Comparison of ENCODE assay signal across 30 mouse cellular contexts in the genomic region with DNA sequence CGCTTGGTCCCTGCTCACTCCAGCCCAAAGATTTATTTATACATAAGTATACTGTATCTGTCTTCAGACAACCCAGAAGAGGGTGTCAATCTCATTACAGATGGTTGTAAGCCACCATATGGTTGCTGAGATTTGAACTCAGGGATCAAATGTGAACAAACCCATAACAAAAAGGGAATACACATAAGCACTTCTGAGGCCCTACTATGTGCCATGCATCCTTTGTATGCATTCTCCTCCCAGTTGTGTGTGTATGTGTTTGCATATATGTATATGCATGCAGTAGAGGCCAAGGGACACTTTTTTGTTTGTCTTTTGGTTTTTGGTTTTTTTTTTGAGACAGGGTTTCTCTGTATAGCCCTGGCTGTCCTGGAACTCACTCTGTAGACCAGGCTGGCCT. TPM values are rescaled to one million over a fixed set of nuclear protein-coding genes. Genes with fewer than 3 reads are reported as not detected.
"Had no signal": no experiment of that assay in that cellular context is flagged by ENCODE, and none has a peak within 500 bp of the region (broad histone marks: within the 10 kb centered on the region; RNA-seq: fewer than 3 reads in every experiment).

No protein-coding gene starts in this region.

- DNase-seq: cerebellum, adult 9-10 months; cerebellum, adult 9-11 months; cerebellum, postnatal 10 days; cerebellum, postnatal 14 days; cerebellum, postnatal 25 days; cerebellum, postnatal 36 days; embryo, embryonic 11 days; forebrain, postnatal 0 days; gastrocnemius, adult 2 months; gastrocnemius, postnatal 10 days; gastrocnemius, postnatal 14 days; gastrocnemius, postnatal 25 days; gastrocnemius, postnatal 36 days; heart, adult 11 months; heart, adult 18-20 months; heart, adult 2 months had no signal

- H3K9me3 ChIP-seq: embryonic facial prominence, embryonic 10.5 days; embryonic facial prominence, embryonic 12.5 days; embryonic facial prominence, embryonic 13.5 days; embryonic facial prominence, embryonic 15.5 days; forebrain, embryonic 10.5 days; forebrain, embryonic 12.5 days; forebrain, embryonic 13.5 days; forebrain, embryonic 15.5 days had no signal

- H3K27ac ChIP-seq: embryonic facial prominence, embryonic 10.5 days; embryonic facial prominence, embryonic 12.5 days; embryonic facial prominence, embryonic 13.5 days; embryonic facial prominence, embryonic 15.5 days; forebrain, embryonic 10.5 days; forebrain, embryonic 12.5 days; forebrain, embryonic 13.5 days; forebrain, embryonic 15.5 days; gastrocnemius, adult 2 months; heart, adult 2 months had no signal

- H3K9ac ChIP-seq: embryonic facial prominence, embryonic 12.5 days; embryonic facial prominence, embryonic 13.5 days; embryonic facial prominence, embryonic 15.5 days; forebrain, embryonic 12.5 days; forebrain, embryonic 13.5 days; forebrain, embryonic 15.5 days; forebrain, postnatal 0 days had no signal

- H3K4me2 ChIP-seq: embryonic facial prominence, embryonic 12.5 days; embryonic facial prominence, embryonic 13.5 days; embryonic facial prominence, embryonic 15.5 days; forebrain, embryonic 12.5 days; forebrain, embryonic 13.5 days; forebrain, embryonic 15.5 days had no signal

- H3K27me3 ChIP-seq: embryonic facial prominence, embryonic 12.5 days; embryonic facial prominence, embryonic 13.5 days; embryonic facial prominence, embryonic 15.5 days; forebrain, embryonic 12.5 days; forebrain, embryonic 13.5 days; forebrain, embryonic 15.5 days had no signal

- H3K4me1 ChIP-seq: forebrain, embryonic 12.5 days had no signal

- ATAC-seq: forebrain, embryonic 13.5 days; forebrain, embryonic 14.5 days; forebrain, embryonic 15.5 days; forebrain, embryonic 16.5 days; forebrain, postnatal 0 days had no signal

- H3K36me3 ChIP-seq: embryonic facial prominence, embryonic 15.5 days; forebrain, embryonic 10.5 days; forebrain, embryonic 12.5 days had no signal

- H3K4me3 ChIP-seq: embryonic facial prominence, embryonic 10.5 days; embryonic facial prominence, embryonic 12.5 days; embryonic facial prominence, embryonic 13.5 days; embryonic facial prominence, embryonic 15.5 days; erythroblast, embryonic 14.5 days; forebrain, embryonic 10.5 days; forebrain, embryonic 12.5 days; forebrain, embryonic 13.5 days; forebrain, embryonic 15.5 days; gastrocnemius, adult 2 months; heart, adult 2 months had no signal

RNA-seq across cellular contexts. Expression of gene Foxj1, which starts 31.4 kb away (rescaled TPM):
- total RNA-seq: common myeloid progenitor, adult 5-6 weeks; gastrocnemius, adult 8-10 months; gastrocnemius, postnatal 36 days; granulocyte monocyte progenitor cell, adult 5-6 weeks; heart, adult 2 months had no signal

RNA-seq across cellular contexts. Expression of gene Rnf157, which starts 46.2 kb away (rescaled TPM):
- polyA plus RNA-seq: erythroblast, embryonic 14.5 days had no signal
